Mouse (Mus musculus): ENCODE measurements around the gene Ankrd66. TPM values are rescaled to one million over a fixed set of nuclear protein-coding genes. Genes with fewer than 3 reads are reported as not detected.
A peak's percentile ranks its signal among the peaks of the same experiment; 100 is the strongest.

The Ankrd66 gene
- total and polyA plus RNA-seq, 2 experiments from 2014 or later = 0.10 to 1.2 TPM

GRCm38 (mm10) chr17:43563192-43563987, 20.0 kb upstream of the Ankrd66 start:
- Histone ChIP-seq H3K27me3 (ENCODE audit: insufficient read depth, low read length) (no peaks in the 10 kb centered on the region), H3K4me1 (ENCODE audit: insufficient read depth, low read length) (0 out of 2 replicates have a peak, but pooled peaks cover 6% of the 10 kb centered on the region), H3K36me3 (ENCODE audit: insufficient read depth, low read length) (no peaks in the 10 kb centered on the region), H3K4me3 (ENCODE audit: low read length) (no peak overlapping the region), H3K4me2 (ENCODE audit: low read depth, low read length) (no peak overlapping the region), H3K9me3 (ENCODE audit: low read length) (no peaks in the 10 kb centered on the region), H3K27ac (no peak overlapping the region), H3K9ac (replicated peaks; ENCODE audit: low read length) (no peak overlapping the region)
- DNase-seq (ENCODE audit: low spot score) (no peak), ATAC-seq (no peak)
- WGBS = 94% methylated on average over 7 of the region's 7 CpGs
- no peak for TF ChIP-seq CTCF (IDR thresholded peaks at IDR 0.05; ENCODE audit: low read depth)

DNA sequence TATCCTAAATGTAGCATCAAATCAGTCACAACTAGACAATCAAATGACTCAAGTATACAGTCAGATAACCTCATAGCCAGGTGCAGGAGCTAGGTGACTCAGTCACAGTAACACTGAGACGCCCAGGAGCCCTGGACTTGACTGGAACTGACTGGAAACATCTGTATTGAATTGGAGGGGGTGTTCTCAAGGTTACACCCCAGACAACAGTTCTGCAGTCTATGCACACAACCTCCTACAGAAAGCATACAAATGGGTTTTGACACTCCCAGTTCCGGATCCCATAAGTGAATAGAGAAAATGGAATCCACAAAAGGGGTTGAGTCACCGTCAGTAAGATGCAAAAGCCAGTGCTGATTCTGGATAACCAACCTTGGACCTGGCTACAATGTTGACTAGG, 15.2 kb upstream of the Ankrd66 start:
- Histone ChIP-seq H3K4me2 (ENCODE audit: low read depth, low read length) (no peak overlapping the region), H3K36me3 (ENCODE audit: insufficient read depth, low read length) (no peaks in the 10 kb centered on the region), H3K4me1 (ENCODE audit: insufficient read depth, low read length) (no peaks in the 10 kb centered on the region), H3K9me3 (ENCODE audit: low read length) (no peaks in the 10 kb centered on the region), H3K9ac (replicated peaks; ENCODE audit: low read length) (no peak overlapping the region), H3K4me3 (ENCODE audit: low read length) (no peak overlapping the region), H3K27me3 (ENCODE audit: insufficient read depth, low read length) (no peaks in the 10 kb centered on the region), H3K27ac (no peak overlapping the region)
- WGBS = 84% methylated on average over 3 of the region's 3 CpGs
- DNase-seq (ENCODE audit: low spot score) (no peak), ATAC-seq (no peak)
- no peak for TF ChIP-seq CTCF (IDR thresholded peaks at IDR 0.05; ENCODE audit: low read depth)

- 13% methylated on average over 6 of the region's 6 CpGs for WGBS
- Histone ChIP-seq H3K9me3 (ENCODE audit: low read length) (no peaks in the 10 kb centered on the region), H3K27me3 (ENCODE audit: insufficient read depth, low read length) (no peaks in the 10 kb centered on the region), H3K27ac (peak overlapping the region; percentile 2; the same call in 1 of the 2 replicates), H3K4me2 (ENCODE audit: low read depth, low read length) (no peak overlapping the region), H3K4me3 (ENCODE audit: low read length) (no peak overlapping the region), H3K9ac (replicated peaks; ENCODE audit: low read length) (no peak overlapping the region), H3K4me1 (ENCODE audit: insufficient read depth, low read length) (no peaks in the 10 kb centered on the region), H3K36me3 (ENCODE audit: insufficient read depth, low read length) (no peaks in the 10 kb centered on the region)
- ATAC-seq = peak; percentile 98
- no peak for TF ChIP-seq CTCF (IDR thresholded peaks at IDR 0.05; ENCODE audit: low read depth)
- peak; percentile 87 for DNase-seq (ENCODE audit: low spot score)
Observed at GRCm38 (mm10) chr17:43557541-43558090, 14.2 kb upstream of the Ankrd66 start.

- H3K27ac ChIP-seq = peak overlapping the region; percentile 11; the same call in 1 of the 2 replicates
- no peak for ATAC-seq
- TF ChIP-seq CTCF (IDR thresholded peaks at IDR 0.05; ENCODE audit: low read depth) = no peak
- H3K4me3 ChIP-seq (ENCODE audit: low read length) = no peak overlapping the region
- no peaks in the 10 kb centered on the region for H3K9me3 ChIP-seq (ENCODE audit: low read length)
- no peak overlapping the region for H3K9ac ChIP-seq (replicated peaks; ENCODE audit: low read length)
- H3K27me3 ChIP-seq (ENCODE audit: insufficient read depth, low read length) = no peaks in the 10 kb centered on the region
- WGBS = 48% methylated on average over 4 of the region's 4 CpGs
- no peaks in the 10 kb centered on the region for H3K4me1 ChIP-seq (ENCODE audit: insufficient read depth, low read length)
- H3K4me2 ChIP-seq (ENCODE audit: low read depth, low read length) = no peak overlapping the region
- no peak for DNase-seq (ENCODE audit: low spot score)
- no peaks in the 10 kb centered on the region for H3K36me3 ChIP-seq (ENCODE audit: insufficient read depth, low read length)
Observed at GRCm38 (mm10) chr17:43557104-43557503, 13.7 kb upstream of the Ankrd66 start.

DNA sequence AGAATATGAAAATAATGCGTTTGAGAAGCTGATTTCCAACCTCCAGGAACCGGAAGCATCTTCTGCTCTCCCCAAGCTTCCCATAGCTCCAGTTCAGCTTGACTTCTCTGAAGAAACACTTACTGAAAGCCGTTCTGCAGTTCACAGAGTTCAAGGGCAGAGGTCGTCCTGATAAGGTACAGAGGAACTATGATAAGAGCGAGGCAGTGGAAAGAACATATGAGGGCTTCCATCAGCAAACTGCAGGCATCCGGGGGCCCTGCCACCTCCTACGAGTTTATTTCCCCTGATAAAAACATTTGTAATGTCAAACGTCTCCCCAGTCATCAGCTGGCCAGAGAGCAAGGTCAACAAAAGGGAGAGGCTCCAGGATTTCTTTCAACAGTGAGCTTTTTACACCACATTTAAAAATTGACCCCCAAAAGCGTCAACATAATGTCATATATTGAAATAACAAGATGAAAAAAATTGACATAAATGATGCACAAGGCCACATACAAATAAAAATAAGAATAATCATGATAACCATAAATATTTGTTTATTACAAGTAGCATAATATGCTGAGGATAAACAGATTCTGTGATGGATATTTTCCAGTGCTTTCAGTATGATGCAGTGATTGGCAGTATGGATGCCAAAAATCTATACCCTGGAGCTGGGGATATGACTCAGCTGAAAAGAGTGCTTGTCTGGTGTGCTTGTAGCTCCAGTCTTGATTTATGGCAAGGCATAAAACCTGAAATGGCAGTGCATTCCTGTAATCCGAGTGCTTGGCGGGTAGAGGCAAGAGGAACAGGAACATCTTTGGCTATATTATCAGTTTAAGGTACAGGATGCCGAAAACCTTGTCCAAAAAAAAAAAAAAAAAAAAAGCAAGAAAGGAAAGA, 11.3 kb upstream of the Ankrd66 start:
- no peak for ATAC-seq
- Histone ChIP-seq H3K27me3 (ENCODE audit: insufficient read depth, low read length) (no peaks in the 10 kb centered on the region), H3K9me3 (ENCODE audit: low read length) (no peaks in the 10 kb centered on the region), H3K4me1 (ENCODE audit: insufficient read depth, low read length) (no peaks in the 10 kb centered on the region), H3K27ac (no peak overlapping the region), H3K36me3 (ENCODE audit: insufficient read depth, low read length) (no peaks in the 10 kb centered on the region), H3K4me3 (ENCODE audit: low read length) (no peak overlapping the region), H3K9ac (replicated peaks; ENCODE audit: low read length) (no peak overlapping the region), H3K4me2 (ENCODE audit: low read depth, low read length) (no peak overlapping the region)
- DNase-seq (ENCODE audit: low spot score) = no peak
- WGBS = 83% methylated on average over 12 of the region's 12 CpGs
- TF ChIP-seq CTCF (IDR thresholded peaks at IDR 0.05; ENCODE audit: low read depth) = no peak

DNA sequence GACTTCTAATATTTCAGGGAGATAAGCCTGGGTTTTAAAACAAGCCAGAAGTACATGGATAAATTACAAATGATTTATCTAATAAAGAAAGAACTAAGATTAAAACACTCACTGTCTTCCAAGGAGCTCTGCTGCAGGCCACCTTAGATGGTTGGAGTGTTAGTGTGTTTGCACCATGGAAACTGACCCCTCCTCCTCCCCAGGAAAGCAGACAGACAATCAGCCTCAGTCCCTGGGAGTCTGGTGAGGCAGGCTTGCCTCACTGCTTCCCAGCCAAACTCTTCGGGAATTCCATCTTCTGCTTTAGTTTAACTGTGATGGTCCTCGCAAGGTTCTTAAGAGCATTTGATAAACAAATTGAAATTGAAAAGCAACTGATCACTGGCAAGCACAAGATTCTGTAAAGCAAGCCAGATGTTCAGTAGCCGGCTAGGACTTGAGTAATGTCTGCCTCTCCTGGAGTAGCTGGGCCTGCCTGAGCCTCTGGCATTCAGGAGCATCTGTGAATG, 7.7 kb upstream of the Ankrd66 start:
- no peaks in the 10 kb centered on the region for H3K9me3 ChIP-seq (ENCODE audit: low read length)
- no peaks in the 10 kb centered on the region for H3K4me1 ChIP-seq (ENCODE audit: insufficient read depth, low read length)
- TF ChIP-seq CTCF (IDR thresholded peaks at IDR 0.05; ENCODE audit: low read depth) = no peak
- no peak overlapping the region for H3K27ac ChIP-seq
- H3K9ac ChIP-seq (replicated peaks; ENCODE audit: low read length) = no peak overlapping the region
- H3K4me3 ChIP-seq (ENCODE audit: low read length) = no peak overlapping the region
- ATAC-seq = no peak
- WGBS = 13% methylated on average over 3 of the region's 3 CpGs
- DNase-seq (ENCODE audit: low spot score) = no peak
- no peaks in the 10 kb centered on the region for H3K36me3 ChIP-seq (ENCODE audit: insufficient read depth, low read length)
- no peaks in the 10 kb centered on the region for H3K27me3 ChIP-seq (ENCODE audit: insufficient read depth, low read length)
- no peak overlapping the region for H3K4me2 ChIP-seq (ENCODE audit: low read depth, low read length)

All from hindbrain, postnatal 0 days (tissue).